Mouse (Mus musculus): Measurements from ENCODE around the gene Kxd1. TPM values are rescaled to one million over a fixed set of nuclear protein-coding genes. Genes with fewer than 3 reads are reported as not detected.
A peak's percentile ranks its signal among the peaks of the same experiment; 100 is the strongest.
"Not testable (repeated sequence)": the region's sequence is repeated elsewhere in the genome, so short reads cannot be mapped to it uniquely, and the experiment has no call there.

Kxd1 gene
- polyA plus RNA-seq, 1 experiment from 2014 or later = 75.2 TPM

DNA sequence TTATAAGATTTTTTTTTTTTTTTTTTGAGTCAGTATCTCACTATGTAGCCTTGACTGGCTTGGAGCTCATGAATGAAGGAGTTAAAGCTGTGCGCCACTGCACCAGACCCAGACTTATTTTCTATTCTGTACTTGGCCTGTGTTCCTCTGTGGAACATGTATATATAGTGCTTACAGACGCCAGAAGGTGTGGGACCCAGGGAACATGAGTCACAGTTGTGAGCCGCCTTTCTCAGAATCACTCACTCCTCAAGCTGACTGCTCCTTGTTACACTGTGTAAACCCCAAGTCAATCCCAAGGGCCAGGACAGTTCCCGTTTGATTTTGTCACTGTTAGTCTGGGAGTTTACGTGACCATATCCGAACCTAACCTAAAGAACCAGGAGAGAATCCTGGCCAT, 8.7 kb downstream of the Kxd1 start:
- no peaks in the 10 kb centered on the region for H3K27me3 ChIP-seq (replicated peaks; ENCODE audit: control insufficient read depth, insufficient read depth, low read length)
- ATAC-seq (replicated peaks; ENCODE audit: low FRiP score) (no peak), DNase-seq (ENCODE audit: low spot score) (no peak)
- no peak overlapping the region for H3K4me2 ChIP-seq
- H3K9me3 ChIP-seq (ENCODE audit: control insufficient read depth, low read length) = no peaks in the 10 kb centered on the region
- peaks cover 10% of the 10 kb centered on the region; the same call in 1 of the 2 replicates for H3K36me3 ChIP-seq (ENCODE audit: control insufficient read depth, insufficient read depth, low read length)
- no peak overlapping the region for H3K27ac ChIP-seq (ENCODE audit: low read depth, low read length)
- H3K9ac ChIP-seq (ENCODE audit: low read depth, low read length) = no peak overlapping the region
- peaks cover 7% of the 10 kb centered on the region for H3K4me1 ChIP-seq (replicated peaks; ENCODE audit: control insufficient read depth, insufficient read depth, low read length)
- no peak overlapping the region for H3K4me3 ChIP-seq (ENCODE audit: low read depth, low read length)
- WGBS = 89% methylated on average over 6 of the region's 6 CpGs

DNA sequence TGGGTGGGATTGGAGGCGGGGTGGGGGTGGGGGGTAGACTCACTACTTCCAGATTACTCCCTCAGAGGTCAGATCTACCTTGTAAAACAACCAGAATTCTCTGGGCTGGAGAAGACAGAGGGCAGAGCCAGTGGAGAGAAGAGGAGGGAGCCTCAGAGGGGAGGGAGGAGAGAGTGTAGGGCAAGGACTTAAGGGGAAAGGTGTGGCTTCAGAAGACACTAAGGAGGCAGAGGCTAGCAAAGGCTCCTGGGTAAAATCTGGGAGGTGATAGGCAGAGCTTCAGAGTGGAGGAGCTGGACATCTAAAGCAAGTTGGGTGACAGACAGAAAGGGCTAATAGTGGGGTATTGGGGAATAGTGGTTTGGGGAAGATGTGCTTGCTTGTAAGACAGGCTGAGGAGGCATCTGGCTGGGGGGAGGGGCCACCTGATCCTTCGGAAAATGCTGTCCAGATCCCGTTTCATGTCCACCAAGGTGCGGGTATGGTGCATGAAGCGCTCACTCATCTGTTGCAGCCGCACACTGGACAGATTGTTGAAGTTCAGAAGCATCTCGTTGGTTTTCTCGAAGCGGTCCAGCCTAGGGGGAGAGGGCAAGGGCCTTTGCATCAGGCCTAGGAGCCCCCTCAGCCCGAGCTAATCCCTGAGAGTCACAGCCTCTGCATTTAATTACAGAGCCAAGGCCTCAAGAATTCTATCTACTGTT, 9.7 kb downstream of the Kxd1 start:
- no peak for ATAC-seq (replicated peaks; ENCODE audit: low FRiP score)
- no peak overlapping the region for H3K4me3 ChIP-seq (ENCODE audit: low read depth, low read length)
- H3K27ac ChIP-seq (ENCODE audit: low read depth, low read length) = no peak overlapping the region
- no peaks in the 10 kb centered on the region for H3K27me3 ChIP-seq (replicated peaks; ENCODE audit: control insufficient read depth, insufficient read depth, low read length)
- no peak for DNase-seq (ENCODE audit: low spot score)
- no peaks in the 10 kb centered on the region for H3K9me3 ChIP-seq (ENCODE audit: control insufficient read depth, low read length)
- H3K4me1 ChIP-seq (replicated peaks; ENCODE audit: control insufficient read depth, insufficient read depth, low read length) = peaks cover 7% of the 10 kb centered on the region
- H3K9ac ChIP-seq (ENCODE audit: low read depth, low read length) = no peak overlapping the region
- peaks cover 14% of the 10 kb centered on the region; the same call in 1 of the 2 replicates for H3K36me3 ChIP-seq (ENCODE audit: control insufficient read depth, insufficient read depth, low read length)
- WGBS = 76% methylated on average over 10 of the region's 10 CpGs
- H3K4me2 ChIP-seq = no peak overlapping the region

DNA sequence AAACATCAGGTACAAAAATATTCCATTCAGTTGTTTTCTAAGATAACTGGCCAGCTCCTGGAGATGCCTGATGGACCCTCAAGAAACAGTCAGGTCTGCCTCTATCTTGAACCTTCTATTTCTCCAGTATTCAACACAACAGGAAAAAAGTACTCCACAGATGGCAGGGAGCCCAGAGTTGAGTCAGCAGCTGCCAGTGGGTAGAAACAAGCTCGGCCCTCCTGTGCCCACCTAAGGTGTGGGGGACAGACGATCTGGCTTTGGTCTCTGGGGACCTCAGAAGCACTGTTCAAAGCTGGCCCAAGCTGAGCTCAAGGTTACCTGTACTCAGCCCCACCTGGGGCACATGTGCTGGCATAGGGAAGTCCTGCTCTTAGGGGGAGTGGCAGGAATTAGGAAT, 14.3 kb downstream of the Kxd1 start:
- Histone ChIP-seq H3K4me1 (replicated peaks; ENCODE audit: control insufficient read depth, insufficient read depth, low read length) (peaks cover 15% of the 10 kb centered on the region), H3K36me3 (ENCODE audit: control insufficient read depth, insufficient read depth, low read length) (peaks cover 30% of the 10 kb centered on the region), H3K4me2 (no peak overlapping the region), H3K27me3 (replicated peaks; ENCODE audit: control insufficient read depth, insufficient read depth, low read length) (no peaks in the 10 kb centered on the region), H3K9ac (ENCODE audit: low read depth, low read length) (no peak overlapping the region), H3K4me3 (ENCODE audit: low read depth, low read length) (no peak overlapping the region), H3K9me3 (ENCODE audit: control insufficient read depth, low read length) (no peaks in the 10 kb centered on the region), H3K27ac (ENCODE audit: low read depth, low read length) (no peak overlapping the region)
- 82% methylated on average over 2 of the region's 2 CpGs for WGBS
- DNase-seq (ENCODE audit: low spot score) = no peak
- ATAC-seq (replicated peaks; ENCODE audit: low FRiP score) = no peak

DNA sequence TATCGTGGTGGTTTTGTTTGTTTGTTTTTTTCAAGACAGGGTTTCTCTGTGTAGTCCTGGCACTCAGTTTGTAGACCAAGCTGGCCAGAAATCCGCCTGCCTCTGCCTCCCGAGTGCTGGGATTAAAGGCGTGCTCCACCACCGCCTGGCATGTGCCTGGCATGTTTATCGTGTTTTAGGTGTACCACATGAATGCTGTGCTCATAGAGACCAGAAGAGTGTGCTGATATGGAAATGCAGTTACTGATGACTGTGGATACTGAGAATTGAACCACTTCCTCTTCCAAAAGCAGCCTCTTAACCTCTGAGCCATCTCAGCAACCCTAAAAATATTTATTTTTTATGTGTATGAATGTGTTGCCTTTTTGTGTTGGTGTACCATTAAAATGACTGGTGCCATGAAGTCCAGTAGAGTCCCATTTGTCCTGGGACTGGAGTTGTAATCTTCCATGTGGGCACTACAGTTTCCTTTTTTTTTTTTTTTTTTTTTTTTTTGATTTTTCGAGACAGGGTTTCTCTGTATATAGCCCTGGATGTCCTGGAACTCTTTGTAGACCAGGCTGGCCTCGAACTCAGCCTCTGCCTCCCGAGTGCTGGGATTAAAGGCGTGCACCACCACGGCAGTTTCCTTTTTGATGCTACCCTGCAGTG, 15.4 kb downstream of the Kxd1 start:
- no peaks in the 10 kb centered on the region for H3K27me3 ChIP-seq (replicated peaks; ENCODE audit: control insufficient read depth, insufficient read depth, low read length)
- H3K4me1 ChIP-seq (replicated peaks; ENCODE audit: control insufficient read depth, insufficient read depth, low read length) = peaks cover 20% of the 10 kb centered on the region
- ATAC-seq (replicated peaks; ENCODE audit: low FRiP score) (no peak), DNase-seq (ENCODE audit: low spot score) (no peak)
- H3K27ac ChIP-seq (ENCODE audit: low read depth, low read length) = peak overlapping the region; percentile 62
- 79% methylated on average over 11 of the region's 11 CpGs for WGBS
- H3K4me2 ChIP-seq = peak overlapping the region; percentile 85
- peak overlapping the region; percentile 100; the same call in 1 of the 2 replicates for H3K9ac ChIP-seq (ENCODE audit: low read depth, low read length)
- H3K4me3 ChIP-seq (ENCODE audit: low read depth, low read length) = peak overlapping the region; percentile 99; the same call in 1 of the 2 replicates
- no peaks in the 10 kb centered on the region for H3K9me3 ChIP-seq (ENCODE audit: control insufficient read depth, low read length)
- H3K36me3 ChIP-seq (ENCODE audit: control insufficient read depth, insufficient read depth, low read length) = peaks cover 38% of the 10 kb centered on the region

DNA sequence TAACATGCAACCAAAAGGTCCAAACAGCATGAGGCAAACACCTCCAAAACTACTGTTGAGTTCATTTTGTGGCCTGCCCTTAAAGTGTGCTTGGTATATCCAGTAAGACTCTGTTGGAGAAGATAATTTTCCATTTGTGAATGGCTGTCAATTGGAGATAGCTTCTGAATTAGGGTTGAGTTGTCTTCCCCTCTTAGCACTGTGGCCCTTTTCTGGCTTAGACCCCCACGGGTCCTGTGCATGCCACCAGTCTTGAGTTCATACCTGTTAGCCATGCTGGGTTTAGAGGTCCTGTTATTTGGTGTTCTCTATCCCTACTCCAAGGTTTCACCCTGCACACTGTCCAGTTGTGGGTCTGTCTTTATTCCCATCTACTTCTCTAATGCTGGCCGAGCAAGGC, 16.0 kb downstream of the Kxd1 start:
- peak overlapping the region; percentile 99 for H3K4me3 ChIP-seq (ENCODE audit: low read depth, low read length)

DNA sequence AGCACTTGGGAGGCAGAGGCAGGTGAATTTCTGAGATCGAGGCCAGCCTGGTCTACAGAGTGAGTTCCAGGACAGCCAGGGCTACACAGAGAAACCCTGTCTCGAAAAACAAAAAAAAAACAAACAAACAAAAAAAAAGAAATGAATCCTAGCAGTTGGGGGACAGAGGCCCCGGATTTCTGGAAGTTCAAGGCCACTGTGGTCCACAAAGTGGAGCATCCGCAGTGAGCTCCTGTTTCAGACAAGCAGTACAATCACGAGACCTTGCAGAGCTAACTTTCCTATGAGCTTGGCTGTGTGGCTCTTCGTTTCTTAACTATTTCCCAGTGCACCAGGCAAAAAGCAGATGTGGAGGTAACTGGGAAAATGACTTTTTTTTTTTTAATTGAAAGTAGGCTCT, 16.6 kb downstream of the Kxd1 start:
- Histone ChIP-seq H3K4me2 (peak overlapping the region; percentile 85), H3K27ac (ENCODE audit: low read depth, low read length) (peak overlapping the region; percentile 97), H3K4me1 (replicated peaks; ENCODE audit: control insufficient read depth, insufficient read depth, low read length) (peaks cover 20% of the 10 kb centered on the region), H3K36me3 (ENCODE audit: control insufficient read depth, insufficient read depth, low read length) (peaks cover 36% of the 10 kb centered on the region), H3K9ac (ENCODE audit: low read depth, low read length) (peak overlapping the region; percentile 100), H3K4me3 (ENCODE audit: low read depth, low read length) (peak overlapping the region; percentile 99)
- H3K9me3 ChIP-seq (ENCODE audit: control insufficient read depth, low read length); DNase-seq (ENCODE audit: low spot score); H3K27me3 ChIP-seq (replicated peaks; ENCODE audit: control insufficient read depth, insufficient read depth, low read length); ATAC-seq (replicated peaks; ENCODE audit: low FRiP score): not testable (repeated sequence)
- 48% methylated on average over 6 of the region's 6 CpGs for WGBS

More for the DNA sequence above, 16.0 kb downstream of the Kxd1 start:
- Histone ChIP-seq H3K36me3 (ENCODE audit: control insufficient read depth, insufficient read depth, low read length) (peaks cover 38% of the 10 kb centered on the region), H3K27ac (ENCODE audit: low read depth, low read length) (peak overlapping the region; percentile 62), H3K9ac (ENCODE audit: low read depth, low read length) (peak overlapping the region; percentile 100), H3K27me3 (replicated peaks; ENCODE audit: control insufficient read depth, insufficient read depth, low read length) (no peaks in the 10 kb centered on the region), H3K4me1 (replicated peaks; ENCODE audit: control insufficient read depth, insufficient read depth, low read length) (peaks cover 20% of the 10 kb centered on the region), H3K4me2 (peak overlapping the region; percentile 85), H3K9me3 (ENCODE audit: control insufficient read depth, low read length) (no peaks in the 10 kb centered on the region)
- 85% methylated on average over 2 of the region's 2 CpGs for WGBS
- ATAC-seq (replicated peaks; ENCODE audit: low FRiP score) = no peak
- DNase-seq (ENCODE audit: low spot score) = no peak

DNA sequence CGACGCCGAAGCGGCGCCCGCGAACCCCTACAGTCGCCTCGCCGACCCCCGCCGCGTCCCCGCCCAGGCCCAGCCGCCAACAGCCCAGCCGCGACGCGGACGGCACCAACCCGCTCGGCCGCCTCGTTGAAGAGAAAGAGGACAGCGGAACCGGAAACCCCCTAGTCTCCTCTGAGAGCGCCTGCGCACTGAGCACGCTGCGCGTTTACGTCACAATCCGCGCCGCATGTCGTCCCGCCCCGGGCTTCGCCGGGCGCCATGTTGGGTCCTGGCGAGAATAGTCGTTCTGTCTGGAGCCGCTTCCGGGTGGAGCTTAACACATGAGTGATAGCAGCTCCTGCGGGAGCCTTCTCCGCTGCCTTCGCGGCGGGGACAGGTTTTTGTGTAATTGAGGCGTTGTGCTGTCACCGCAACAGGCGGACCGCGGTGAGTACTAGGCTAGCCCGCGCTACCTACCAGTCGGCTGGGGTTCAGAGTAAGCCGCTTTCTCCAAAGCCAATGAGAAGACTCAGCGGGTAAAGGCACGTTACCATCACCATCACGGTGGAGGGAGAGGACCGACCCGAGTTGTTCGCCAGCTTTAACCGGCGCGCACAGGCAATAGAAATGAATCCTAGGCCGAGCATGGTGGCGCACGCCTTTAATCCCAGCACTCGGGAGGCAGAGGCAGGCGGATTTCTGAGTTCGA, 17.4 kb downstream of the Kxd1 start, which contains the start of gene Uba52:
Gene Uba52, minus strand, starts transcription at position 574 of the 688 bp plus-strand sequence.
- H3K9ac ChIP-seq (ENCODE audit: low read depth, low read length) = peak within 1 kb of the TSS; percentile 100
- H3K4me3 ChIP-seq (ENCODE audit: low read depth, low read length) = peak within 1 kb of the TSS; percentile 99
- H3K27me3 ChIP-seq (replicated peaks; ENCODE audit: control insufficient read depth, insufficient read depth, low read length) = no peaks in the 10 kb centered on the region
- DNase-seq (ENCODE audit: low spot score) (peak; percentile 95), ATAC-seq (replicated peaks; ENCODE audit: low FRiP score) (peak; percentile 73)
- H3K4me2 ChIP-seq = peak within 1 kb of the TSS; percentile 85
- H3K4me1 ChIP-seq (replicated peaks; ENCODE audit: control insufficient read depth, insufficient read depth, low read length) = peaks cover 27% of the 10 kb centered on the region
- no peaks in the 10 kb centered on the region for H3K9me3 ChIP-seq (ENCODE audit: control insufficient read depth, low read length)
- peak within 1 kb of the TSS; percentile 97 for H3K27ac ChIP-seq (ENCODE audit: low read depth, low read length)
- H3K36me3 ChIP-seq (ENCODE audit: control insufficient read depth, insufficient read depth, low read length) = peaks cover 35% of the 10 kb centered on the region
- 1% methylated on average over 74 of the region's 74 CpGs for WGBS

DNA sequence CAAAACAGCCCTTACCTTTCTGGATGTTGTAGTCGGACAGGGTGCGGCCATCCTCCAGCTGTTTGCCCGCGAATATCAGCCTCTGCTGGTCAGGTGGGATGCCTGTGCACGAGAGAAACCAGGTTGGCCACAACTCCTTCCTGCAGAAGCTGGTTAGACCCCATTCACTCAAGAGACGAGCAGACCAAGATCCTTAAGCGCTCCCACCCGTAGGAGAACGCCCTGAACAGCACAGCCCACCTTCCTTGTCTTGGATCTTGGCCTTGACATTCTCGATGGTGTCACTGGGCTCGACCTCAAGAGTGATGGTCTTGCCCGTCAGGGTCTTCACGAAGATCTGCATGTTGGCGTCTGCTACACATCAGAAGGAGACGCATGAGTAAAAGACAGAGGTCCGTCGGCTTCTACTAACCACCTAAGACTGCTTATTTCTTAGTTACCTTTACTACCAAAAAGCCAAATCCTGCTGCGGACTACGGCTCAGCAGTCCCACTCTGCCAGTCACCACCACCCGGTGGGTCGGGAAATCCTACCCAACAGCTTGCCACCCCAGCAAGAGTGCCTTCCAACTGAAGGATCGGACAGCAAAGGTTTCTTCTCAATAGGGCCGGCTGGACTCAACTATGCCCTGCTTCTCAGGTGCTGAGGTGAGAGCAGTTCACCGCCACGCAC, 18.3 kb downstream of the Kxd1 start:
- peak overlapping the region; percentile 99 for H3K4me3 ChIP-seq (ENCODE audit: low read depth, low read length)
- DNase-seq (ENCODE audit: low spot score) (peak; percentile 39), ATAC-seq (replicated peaks; ENCODE audit: low FRiP score) (no peak)
- H3K36me3 ChIP-seq (ENCODE audit: control insufficient read depth, insufficient read depth, low read length) = peaks cover 32% of the 10 kb centered on the region
- peak overlapping the region; percentile 85 for H3K4me2 ChIP-seq
- peak overlapping the region; percentile 100 for H3K9ac ChIP-seq (ENCODE audit: low read depth, low read length)
- H3K27ac ChIP-seq (ENCODE audit: low read depth, low read length) = peak overlapping the region; percentile 97
- no peaks in the 10 kb centered on the region for H3K9me3 ChIP-seq (ENCODE audit: control insufficient read depth, low read length)
- peaks cover 27% of the 10 kb centered on the region for H3K4me1 ChIP-seq (replicated peaks; ENCODE audit: control insufficient read depth, insufficient read depth, low read length)
- WGBS = 4% methylated on average over 25 of the region's 25 CpGs
- no peaks in the 10 kb centered on the region for H3K27me3 ChIP-seq (replicated peaks; ENCODE audit: control insufficient read depth, insufficient read depth, low read length)
